Mouse (Mus musculus): ENCODE data around the gene Klf1.

DNA sequence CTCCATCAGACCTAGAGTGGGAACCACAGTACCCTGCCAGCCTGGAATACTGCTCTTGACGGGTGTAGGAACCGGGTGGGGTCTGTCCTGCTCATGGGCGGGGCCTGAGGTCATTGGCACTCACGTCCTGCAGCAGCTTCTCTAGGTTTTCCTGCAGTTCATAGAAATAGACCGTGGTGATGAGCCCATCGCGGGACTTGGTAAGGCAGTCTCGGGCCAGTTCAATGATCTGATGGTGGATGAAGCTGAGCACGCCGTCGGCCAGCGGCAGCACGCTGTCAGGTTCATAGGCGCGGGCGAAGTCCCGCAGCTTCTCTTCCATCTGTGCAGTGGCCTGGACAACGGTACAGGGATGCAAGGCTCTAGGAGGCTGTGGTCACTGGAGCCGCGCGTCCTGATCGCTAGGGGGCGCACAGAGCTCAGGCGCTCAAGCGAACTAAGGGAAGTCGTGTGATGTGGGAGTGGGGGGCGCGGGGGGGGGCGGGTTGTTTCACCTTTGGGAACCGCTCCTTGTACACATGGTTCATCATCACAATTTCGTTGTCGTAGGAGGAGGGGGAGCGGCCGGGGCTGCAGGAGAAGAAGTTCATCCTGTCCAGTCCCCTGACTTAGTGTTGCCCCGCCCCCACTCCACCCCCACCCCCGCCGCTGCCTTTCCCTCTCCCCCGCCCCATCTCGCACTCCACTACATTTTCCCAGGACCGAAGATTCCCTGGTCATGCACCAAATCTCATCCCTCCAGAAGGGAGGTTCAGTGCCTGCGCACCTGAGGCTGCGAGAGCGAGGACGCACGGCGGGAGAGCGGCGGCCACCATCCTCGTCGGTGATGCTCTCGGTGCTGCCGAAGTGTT, 27.0 kb downstream of the Klf1 start:
- TF ChIP-seq CTCF (IDR thresholded peaks at IDR 0.05; ENCODE audit: low read depth) (peak; percentile 88), EP300 (IDR thresholded peaks at IDR 0.05; ENCODE audit: low read depth) (no peak)
